Mouse (Mus musculus) erythroblast, embryonic 14.5 days (primary cell): ENCODE data around the gene Tsg101. TPM values are rescaled to one million over a fixed set of nuclear protein-coding genes. Genes with fewer than 3 reads are reported as not detected.

Source experiments
- H3K27me3 ChIP-seq: 2 replicates; pipeline ENCODE4 v1.6.1; 2012; ENCODE audit warnings: inconsistent platforms; ENCODE audit not compliant: control insufficient read depth
- H3K36me3 ChIP-seq: 2 replicates; pipeline ENCODE4 v1.6.1; 2012; ENCODE audit warnings: mild to moderate bottlenecking, inconsistent platforms; ENCODE audit not compliant: control insufficient read depth
- H3K4me1 ChIP-seq: 2 replicates; pipeline ENCODE4 v1.6.1; 2012; ENCODE audit warnings: inconsistent platforms; ENCODE audit not compliant: control insufficient read depth
- H3K4me3 ChIP-seq: replicated peaks from 2 replicates; pipeline ENCODE3; 2012; ENCODE audit warnings: moderate library complexity, mild to moderate bottlenecking, inconsistent platforms
- H3K9me3 ChIP-seq: 2 replicates; pipeline ENCODE4 v1.6.1; 2012; ENCODE audit warnings: low read length, inconsistent platforms, mixed read lengths; ENCODE audit not compliant: control insufficient read depth
- GATA1 ChIP-seq: IDR thresholded peaks from 2 replicates; pipeline ENCODE4 v1.6.1; 2012; ENCODE audit warnings: low read length, inconsistent platforms, mixed read lengths
- TAL1 ChIP-seq: IDR thresholded peaks from 3 replicates; pipeline ENCODE4 v1.6.1; 2012; ENCODE audit warnings: low read length, inconsistent platforms, mixed read lengths
- polyA plus RNA-seq: library from polyadenylated mRNA; stranded (reverse); fragments of >175 nt; gene quantifications from 2 replicates; pipeline ENCODE4 v1.2.3, GENCODE M21; 2012

Tsg101 gene
- polyA plus RNA-seq, 1 experiment: 4.1 TPM

GRCm38 (mm10) chr7:46880992-46881391, 38.8 kb downstream of the Tsg101 start:
- H3K4me3 ChIP-seq: no peak overlapping the region
- H3K4me1 ChIP-seq: peaks cover 12% of the 10 kb centered on the region
- H3K36me3 ChIP-seq: peaks cover 15% of the 10 kb centered on the region
- TF ChIP-seq TAL1 (no peak), GATA1 (no peak)
- H3K27me3 ChIP-seq: no peaks in the 10 kb centered on the region
- H3K9me3 ChIP-seq: no peaks in the 10 kb centered on the region

- H3K4me3 ChIP-seq: no peak overlapping the region
- TF ChIP-seq TAL1 (no peak), GATA1 (no peak)
- H3K9me3 ChIP-seq: no peaks in the 10 kb centered on the region
- peaks cover 12% of the 10 kb centered on the region for H3K4me1 ChIP-seq
- peaks cover 5% of the 10 kb centered on the region for H3K36me3 ChIP-seq
- no peaks in the 10 kb centered on the region for H3K27me3 ChIP-seq
These were observed 39.9 kb downstream of the Tsg101 start for GRCm38 (mm10) chr7:46879851-46880250.

- TF ChIP-seq GATA1 (no peak), TAL1 (no peak)
- Histone ChIP-seq H3K4me3 (no peak overlapping the region), H3K9me3 (no peaks in the 10 kb centered on the region), H3K4me1 (peaks cover 1% of the 10 kb centered on the region; the same call in 1 of the 2 replicates), H3K36me3 (no peaks in the 10 kb centered on the region), H3K27me3 (no peaks in the 10 kb centered on the region)
These were observed 42.5 kb downstream of the Tsg101 start for GRCm38 (mm10) chr7:46877255-46877654.

GRCm38 (mm10) chr7:46876841-46877240, 42.9 kb downstream of the Tsg101 start:
- H3K9me3 ChIP-seq: no peaks in the 10 kb centered on the region
- TF ChIP-seq GATA1 (no peak), TAL1 (no peak)
- peaks cover 1% of the 10 kb centered on the region; the same call in 1 of the 2 replicates for H3K4me1 ChIP-seq
- H3K36me3 ChIP-seq: no peaks in the 10 kb centered on the region
- no peaks in the 10 kb centered on the region for H3K27me3 ChIP-seq
- H3K4me3 ChIP-seq: no peak overlapping the region

GRCm38 (mm10) chr7:46871988-46872387, 47.8 kb downstream of the Tsg101 start:
- no peak overlapping the region for H3K4me3 ChIP-seq
- H3K27me3 ChIP-seq: no peaks in the 10 kb centered on the region
- no peaks in the 10 kb centered on the region for H3K4me1 ChIP-seq
- no peaks in the 10 kb centered on the region for H3K36me3 ChIP-seq
- no peak for TF ChIP-seq TAL1
- TF ChIP-seq GATA1: no peak
- no peaks in the 10 kb centered on the region for H3K9me3 ChIP-seq

GRCm38 (mm10) chr7:46860996-46861395, 58.8 kb downstream of the Tsg101 start, which contains the start of gene Ldhc:
TSS of gene Ldhc (plus strand) at chr7:46861203.
- TF ChIP-seq GATA1 (no peak), TAL1 (no peak)

GRCm38 (mm10) chr7:46859031-46859430, 60.7 kb downstream of the Tsg101 start:
- H3K9me3 ChIP-seq: no peaks in the 10 kb centered on the region
- H3K36me3 ChIP-seq: peaks cover 19% of the 10 kb centered on the region
- no peak overlapping the region for H3K4me3 ChIP-seq
- H3K4me1 ChIP-seq: no peaks in the 10 kb centered on the region
- TF ChIP-seq TAL1 (no peak), GATA1 (no peak)
- no peaks in the 10 kb centered on the region for H3K27me3 ChIP-seq

More at GRCm38 (mm10) chr7:46860996-46861395, 58.8 kb downstream of the Tsg101 start, which contains the start of gene Ldhc:
- H3K9me3 ChIP-seq: no peaks in the 10 kb centered on the region
- H3K4me3 ChIP-seq: no peak within 1 kb of the TSS
- no peaks in the 10 kb centered on the region for H3K36me3 ChIP-seq
- H3K27me3 ChIP-seq: no peaks in the 10 kb centered on the region
- no peaks in the 10 kb centered on the region for H3K4me1 ChIP-seq

- no peak overlapping the region for H3K4me3 ChIP-seq
- no peaks in the 10 kb centered on the region for H3K27me3 ChIP-seq
- no peaks in the 10 kb centered on the region for H3K4me1 ChIP-seq
- H3K9me3 ChIP-seq: no peaks in the 10 kb centered on the region
- no peak for TF ChIP-seq TAL1
- H3K36me3 ChIP-seq: peaks cover 33% of the 10 kb centered on the region
These were observed 62.3 kb downstream of the Tsg101 start for GRCm38 (mm10) chr7:46857436-46857835.

- Histone ChIP-seq H3K4me3 (no peak overlapping the region), H3K27me3 (no peaks in the 10 kb centered on the region), H3K36me3 (peaks cover 46% of the 10 kb centered on the region), H3K9me3 (no peaks in the 10 kb centered on the region), H3K4me1 (no peaks in the 10 kb centered on the region)
- TF ChIP-seq TAL1 (no peak), GATA1 (no peak)
These were observed 63.8 kb downstream of the Tsg101 start for GRCm38 (mm10) chr7:46855866-46856560.

GRCm38 (mm10) chr7:46853365-46853764, 66.4 kb downstream of the Tsg101 start:
- H3K9me3 ChIP-seq: no peaks in the 10 kb centered on the region
- no peaks in the 10 kb centered on the region for H3K4me1 ChIP-seq
- peaks cover 68% of the 10 kb centered on the region for H3K36me3 ChIP-seq

More at GRCm38 (mm10) chr7:46853365-46853764, 66.4 kb downstream of the Tsg101 start:
- TF ChIP-seq GATA1: no peak
- TF ChIP-seq TAL1: no peak
- Histone ChIP-seq H3K27me3 (no peaks in the 10 kb centered on the region), H3K4me3 (no peak overlapping the region)
